Mouse (Mus musculus) midbrain, embryonic 11.5 days (tissue): Measurements from ENCODE around the gene Tmem236. TPM values are rescaled to one million over a fixed set of nuclear protein-coding genes. Genes with fewer than 3 reads are reported as not detected.

Experiments used
- ATAC-seq: fragments of 200-750 bp; cut with Nextera tagmentation; 2 replicates; pipeline ENCODE4 v1.8.0; 2017; ENCODE audit warnings: moderate TSS enrichment, moderate library complexity; ENCODE audit not compliant: low FRiP score
- DNase-seq: peaks from one replicate; pipeline ENCODE4 v3.0.0; 2015; ENCODE audit warnings: low spot score; ENCODE audit errors: missing footprints
- H3K27ac ChIP-seq: fragments of 300-500 bp; sonication (generic); 2 replicates; pipeline ENCODE4 v1.5.1; 2014; ENCODE audit warnings: low read depth, low read length
- H3K27me3 ChIP-seq: fragments of 300-500 bp; sonication (generic); 2 replicates; pipeline ENCODE4 v1.6.1; 2014; ENCODE audit warnings: mild to moderate bottlenecking, low read length, moderate library complexity, mixed read lengths; ENCODE audit not compliant: control insufficient read depth, insufficient read depth
- H3K36me3 ChIP-seq: fragments of 300-500 bp; sonication (generic); 2 replicates; pipeline ENCODE4 v1.6.1; 2014; ENCODE audit warnings: mild to moderate bottlenecking, low read length, moderate library complexity, mixed read lengths; ENCODE audit not compliant: control insufficient read depth, insufficient read depth
- H3K4me1 ChIP-seq: fragments of 300-500 bp; sonication (generic); 2 replicates; pipeline ENCODE4 v1.6.1; 2014; ENCODE audit warnings: low read length; ENCODE audit not compliant: control insufficient read depth, insufficient read depth
- H3K4me2 ChIP-seq: fragments of 300-500 bp; sonication (generic); 2 replicates; pipeline ENCODE4 v1.6.1; 2014; ENCODE audit warnings: mild to moderate bottlenecking, moderate library complexity
- H3K4me3 ChIP-seq: fragments of 300-500 bp; sonication (generic); 2 replicates; pipeline ENCODE4 v1.5.1; 2014; ENCODE audit warnings: low read depth, low read length
- H3K9ac ChIP-seq: fragments of 300-500 bp; sonication (generic); 2 replicates; pipeline ENCODE4 v1.6.1; 2014; ENCODE audit warnings: low read length
- H3K9me3 ChIP-seq: fragments of 300-500 bp; sonication (generic); 2 replicates; pipeline ENCODE4 v1.6.1; 2016; ENCODE audit warnings: low read length; ENCODE audit not compliant: control insufficient read depth
- WGBS: fragments of 180-500 bp; shearing (Covaris S2); extraction: QIAGEN DNeasy Blood & Tissue Kit; methylation state at CpG from one replicate; pipeline ENCODE4 v1.1.7; 2014; 5-methylcytosine and 5-hydroxymethylcytosine counted together
- microRNA counts: library from miRNA; unstranded; fragments of <30 nt; microRNA quantifications from one replicate; lab custom pipeline; 2015
- microRNA-seq: library from miRNA; unstranded; fragments of <30 nt; microRNA quantifications from one replicate; pipeline ENCODE4, GENCODE M21; 2017
- polyA plus RNA-seq: library from polyadenylated mRNA; unstranded; fragments of >200 nt; fragmentation: Nextera tagmentation; extraction: Ambion mirVana; gene quantifications from 2 replicates; pipeline ENCODE4 v1.2.1, GENCODE M21; 2014

Gene Tmem236
- polyA plus RNA-seq, 1 experiment from 2014 or later = 0.08 TPM

- 82% methylated on average over 3 of the region's 3 CpGs for WGBS
- no peak overlapping the region for H3K9ac ChIP-seq
- no peaks in the 10 kb centered on the region for H3K27me3 ChIP-seq
- no peaks in the 10 kb centered on the region for H3K36me3 ChIP-seq
- H3K27ac ChIP-seq = no peak overlapping the region
- DNase-seq (no peak), ATAC-seq (no peak)
- no peaks in the 10 kb centered on the region for H3K9me3 ChIP-seq
- H3K4me3 ChIP-seq = no peak overlapping the region
- no peaks in the 10 kb centered on the region for H3K4me1 ChIP-seq
- H3K4me2 ChIP-seq = no peak overlapping the region
These were observed 75.7 kb downstream of the Tmem236 start for GRCm38 (mm10) chr2:14249839-14250564.

- DNase-seq (no peak), ATAC-seq (no peak)
- H3K4me2 ChIP-seq = no peak overlapping the region
- no peak overlapping the region for H3K4me3 ChIP-seq
- H3K36me3 ChIP-seq = no peaks in the 10 kb centered on the region
- no peaks in the 10 kb centered on the region for H3K27me3 ChIP-seq
- H3K4me1 ChIP-seq = no peaks in the 10 kb centered on the region
- 85% methylated on average over 3 of the region's 3 CpGs for WGBS
- no peaks in the 10 kb centered on the region for H3K9me3 ChIP-seq
- no peak overlapping the region for H3K27ac ChIP-seq
- H3K9ac ChIP-seq = no peak overlapping the region
These were observed 77.6 kb downstream of the Tmem236 start for GRCm38 (mm10) chr2:14251938-14252337.

DNA sequence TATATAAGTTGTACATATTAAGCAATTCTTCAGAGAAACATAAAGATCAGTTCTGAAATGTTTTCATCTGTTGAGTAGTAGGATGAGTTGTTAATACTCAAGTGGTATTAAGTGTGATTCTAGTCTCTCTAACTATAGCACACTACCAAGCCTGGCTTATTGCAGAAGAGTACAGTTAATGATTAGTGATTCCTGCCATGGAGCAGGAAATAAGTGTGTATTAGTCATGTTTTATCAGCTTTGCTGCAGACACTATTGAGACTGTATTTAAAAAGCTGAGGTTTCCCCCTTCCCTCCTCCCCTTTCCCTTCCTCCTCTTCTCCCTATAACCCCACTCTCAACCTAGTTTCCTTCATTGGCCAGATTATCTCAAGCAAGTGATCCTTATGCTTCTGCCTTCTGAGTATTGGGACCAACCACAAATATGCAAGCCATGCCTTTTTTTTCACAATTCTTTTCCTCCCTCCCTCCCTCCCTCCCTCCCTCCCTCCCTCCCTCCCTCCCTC lies 84.1 kb downstream of the Tmem236 start:
- Histone ChIP-seq H3K4me3 (no peak overlapping the region), H3K9me3 (no peaks in the 10 kb centered on the region), H3K4me2 (no peak overlapping the region), H3K9ac (no peak overlapping the region), H3K27me3 (no peaks in the 10 kb centered on the region), H3K4me1 (no peaks in the 10 kb centered on the region), H3K27ac (no peak overlapping the region), H3K36me3 (no peaks in the 10 kb centered on the region)
- no peak for ATAC-seq
- DNase-seq = no peak

GRCm38 (mm10) chr2:14262090-14262489 lies 87.8 kb downstream of the Tmem236 start:
- H3K27me3 ChIP-seq = no peaks in the 10 kb centered on the region
- H3K9ac ChIP-seq = no peak overlapping the region
- H3K36me3 ChIP-seq = no peaks in the 10 kb centered on the region
- H3K9me3 ChIP-seq = no peaks in the 10 kb centered on the region
- H3K4me1 ChIP-seq = no peaks in the 10 kb centered on the region
- DNase-seq (no peak), ATAC-seq (no peak)
- no peak overlapping the region for H3K27ac ChIP-seq
- H3K4me2 ChIP-seq = no peak overlapping the region
- H3K4me3 ChIP-seq = no peak overlapping the region
- WGBS = 76% methylated on average over 1 of the region's 1 CpGs

DNA sequence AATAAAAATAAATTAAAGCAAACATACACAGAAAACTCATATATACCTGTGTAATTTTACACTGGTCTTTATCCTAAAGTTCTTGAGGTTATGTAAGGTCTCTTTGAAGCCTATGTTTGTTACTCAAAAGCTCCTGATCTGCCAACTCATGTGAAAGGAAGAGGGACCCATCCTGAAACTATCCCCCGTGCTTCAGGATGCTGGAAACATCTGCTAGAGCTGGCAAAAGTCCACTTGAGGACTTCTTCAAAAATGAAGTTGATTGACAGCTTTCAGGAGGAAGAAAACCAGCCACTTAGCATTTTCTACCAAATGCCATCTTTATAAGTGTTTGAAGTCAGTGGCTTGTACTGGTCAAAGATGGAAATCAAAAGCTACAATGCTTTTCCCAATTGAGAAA lies 94.8 kb downstream of the Tmem236 start:
- Histone ChIP-seq H3K36me3 (no peaks in the 10 kb centered on the region), H3K4me3 (no peak overlapping the region), H3K9ac (no peak overlapping the region), H3K27ac (no peak overlapping the region), H3K27me3 (no peaks in the 10 kb centered on the region), H3K9me3 (no peaks in the 10 kb centered on the region), H3K4me1 (no peaks in the 10 kb centered on the region), H3K4me2 (no peak overlapping the region)
- DNase-seq (no peak), ATAC-seq (no peak)
- 85% methylated on average over 1 of the region's 1 CpGs for WGBS

MicroRNAs encoded within 50 kb of the gene (microRNA counts, 519-probe panel; counts per million panel counts)
- microRNA mmu-miR-511 (lab: Ali Mortazavi, UCI) = not detected

Small RNA genes within 50 kb of the gene (microRNA-seq; reads per million reads assigned to microRNA genes)
- gene Mir511 = 4.2 reads per million, percentile 19 among the genes with 10 or more reads in this experiment

Other genes starting within 250 kb of the Tmem236 start
- 43.9 and 46.3 TPM in 2 replicates for gene Hacd1, start 118.4 kb upstream of the Tmem236 start, polyA plus RNA-seq
- gene Stam, start 100.4 kb upstream of the Tmem236 start, polyA plus RNA-seq = 103 and 109 TPM in 2 replicates
- gene Mrc1, start 54.9 kb downstream of the Tmem236 start, polyA plus RNA-seq = 6.4 and 8.3 TPM in 2 replicates
- gene Slc39a12, start 213.8 kb downstream of the Tmem236 start, polyA plus RNA-seq = 1.7 and 1.8 TPM in 2 replicates